Mouse (Mus musculus): ENCODE results near the gene Eva1c. TPM values are rescaled to one million over a fixed set of nuclear protein-coding genes. Genes with fewer than 3 reads are reported as not detected.

The Eva1c gene
- polyA plus RNA-seq, 1 experiment from 2014 or later = 1.3 TPM

DNA sequence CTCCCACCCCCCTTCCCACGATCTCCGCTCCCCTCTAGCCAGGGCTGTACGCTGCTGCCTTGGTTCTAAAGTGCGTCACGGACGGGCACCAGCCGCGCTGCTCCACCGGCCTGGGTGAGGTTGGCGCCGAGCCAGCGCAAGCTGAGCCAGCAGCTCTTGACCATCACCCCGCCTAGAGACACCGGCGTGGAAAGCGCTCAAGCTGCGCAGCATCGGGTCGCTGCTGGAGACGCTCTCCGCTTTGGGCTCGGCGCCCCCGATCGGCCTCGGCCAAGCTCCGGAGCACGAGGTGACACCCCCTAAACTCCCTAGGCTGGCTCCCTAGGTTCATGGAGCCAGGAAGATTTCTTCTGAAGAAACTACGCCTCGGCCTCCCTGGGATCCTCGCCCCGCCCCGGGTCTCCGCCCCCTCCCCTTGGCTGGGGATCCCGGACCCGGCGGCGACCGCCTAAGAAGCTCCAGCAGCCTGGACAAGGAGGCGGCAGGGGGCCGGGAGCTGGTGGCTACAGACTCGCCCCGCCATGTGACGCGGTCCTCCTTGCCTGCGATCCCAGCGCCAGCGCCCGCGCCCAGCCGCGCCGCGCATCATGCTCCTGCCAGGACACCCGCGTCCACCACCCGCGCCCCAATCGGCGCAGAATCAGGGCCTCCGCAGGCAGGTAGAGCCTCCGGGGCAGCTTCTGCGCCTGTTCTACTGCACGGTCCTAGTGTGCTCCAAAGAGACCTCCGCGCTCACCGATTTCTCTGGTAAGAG, 4.3 kb downstream of the Eva1c start:
- ATAC-seq (ENCODE audit: low FRiP score) (peak; percentile 72), DNase-seq (ENCODE audit: low spot score, missing footprints) (peak; percentile 97)
- Histone ChIP-seq H3K4me1 (ENCODE audit: control insufficient read depth, insufficient read depth, low read length) (peaks cover 25% of the 10 kb centered on the region), H3K4me2 (peak overlapping the region; percentile 94), H3K9me3 (ENCODE audit: control insufficient read depth, low read length) (no peaks in the 10 kb centered on the region), H3K9ac (ENCODE audit: low read length) (peak overlapping the region; percentile 62), H3K27me3 (ENCODE audit: control insufficient read depth, insufficient read depth, low read length) (peaks cover 31% of the 10 kb centered on the region), H3K36me3 (ENCODE audit: control insufficient read depth, insufficient read depth, low read length) (no peaks in the 10 kb centered on the region), H3K4me3 (ENCODE audit: low read depth, low read length) (peak overlapping the region; percentile 52), H3K27ac (ENCODE audit: low read depth, low read length) (no peak overlapping the region)
- WGBS = 1% methylated on average over 67 of the region's 67 CpGs

GRCm38 (mm10) chr16:90831676-90832075, 5.2 kb downstream of the Eva1c start:
- 19% methylated on average over 15 of the region's 15 CpGs for WGBS
- Histone ChIP-seq H3K36me3 (ENCODE audit: control insufficient read depth, insufficient read depth, low read length) (no peaks in the 10 kb centered on the region), H3K4me1 (ENCODE audit: control insufficient read depth, insufficient read depth, low read length) (peaks cover 25% of the 10 kb centered on the region), H3K27me3 (ENCODE audit: control insufficient read depth, insufficient read depth, low read length) (peaks cover 31% of the 10 kb centered on the region), H3K4me2 (peak overlapping the region; percentile 94; the same call in 1 of the 2 replicates), H3K27ac (ENCODE audit: low read depth, low read length) (no peak overlapping the region), H3K9me3 (ENCODE audit: control insufficient read depth, low read length) (no peaks in the 10 kb centered on the region), H3K9ac (ENCODE audit: low read length) (no peak overlapping the region), H3K4me3 (ENCODE audit: low read depth, low read length) (peak overlapping the region; percentile 52)
- ATAC-seq (ENCODE audit: low FRiP score) (no peak), DNase-seq (ENCODE audit: low spot score, missing footprints) (peak; percentile 85)

- no peaks in the 10 kb centered on the region for H3K36me3 ChIP-seq (ENCODE audit: control insufficient read depth, insufficient read depth, low read length)
- peaks cover 31% of the 10 kb centered on the region for H3K27me3 ChIP-seq (ENCODE audit: control insufficient read depth, insufficient read depth, low read length)
- H3K4me2 ChIP-seq = no peak overlapping the region
- H3K9me3 ChIP-seq (ENCODE audit: control insufficient read depth, low read length) = no peaks in the 10 kb centered on the region
- no peak overlapping the region for H3K27ac ChIP-seq (ENCODE audit: low read depth, low read length)
- no peak overlapping the region for H3K4me3 ChIP-seq (ENCODE audit: low read depth, low read length)
- WGBS = 53% methylated on average over 6 of the region's 6 CpGs
- H3K9ac ChIP-seq (ENCODE audit: low read length) = no peak overlapping the region
- no peak for ATAC-seq (ENCODE audit: low FRiP score)
- H3K4me1 ChIP-seq (ENCODE audit: control insufficient read depth, insufficient read depth, low read length) = peaks cover 25% of the 10 kb centered on the region
- peak; percentile 83 for DNase-seq (ENCODE audit: low spot score, missing footprints)
Measured at GRCm38 (mm10) chr16:90832495-90832894, 6.0 kb downstream of the Eva1c start.

DNA sequence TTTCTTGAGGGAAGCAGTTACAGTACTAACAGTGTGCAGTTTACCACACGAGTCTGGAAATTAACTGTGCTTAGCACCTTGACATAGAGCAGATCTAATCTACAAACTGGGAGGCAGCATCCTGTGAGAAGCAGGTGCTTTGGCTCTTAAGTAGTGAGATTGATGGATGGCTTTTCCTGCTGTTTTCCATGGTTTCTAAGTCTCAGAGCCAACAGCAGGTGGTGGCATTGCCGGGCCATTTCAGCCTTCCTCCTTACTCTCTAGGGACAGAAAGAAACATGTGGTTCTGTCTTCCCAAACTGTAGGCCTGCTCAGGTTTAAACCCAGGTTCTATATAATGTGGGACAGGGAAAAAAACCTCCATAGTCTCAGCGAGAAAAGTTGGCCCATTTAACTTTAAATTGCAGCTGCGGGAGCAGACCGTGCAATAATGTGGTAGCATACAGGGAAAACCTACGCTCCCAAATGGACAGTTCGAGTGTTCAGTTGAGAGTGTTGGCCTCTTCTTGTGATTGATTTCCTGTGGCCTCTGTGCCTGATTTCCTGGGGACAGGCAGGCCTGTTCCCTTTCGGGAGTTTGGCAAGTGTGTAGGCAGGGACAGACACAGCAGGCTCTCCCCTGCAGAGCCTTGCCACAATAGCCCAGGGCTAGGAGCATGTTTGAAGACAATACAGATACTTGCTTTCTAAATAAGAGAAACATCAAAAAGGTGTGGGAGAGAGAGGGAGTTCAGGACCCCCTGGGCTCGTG, 6.7 kb downstream of the Eva1c start:
- Histone ChIP-seq H3K27ac (ENCODE audit: low read depth, low read length) (no peak overlapping the region), H3K9ac (ENCODE audit: low read length) (no peak overlapping the region), H3K9me3 (ENCODE audit: control insufficient read depth, low read length) (no peaks in the 10 kb centered on the region), H3K4me2 (no peak overlapping the region), H3K4me1 (ENCODE audit: control insufficient read depth, insufficient read depth, low read length) (peaks cover 25% of the 10 kb centered on the region), H3K4me3 (ENCODE audit: low read depth, low read length) (no peak overlapping the region), H3K36me3 (ENCODE audit: control insufficient read depth, insufficient read depth, low read length) (no peaks in the 10 kb centered on the region), H3K27me3 (ENCODE audit: control insufficient read depth, insufficient read depth, low read length) (peaks cover 31% of the 10 kb centered on the region)
- ATAC-seq (ENCODE audit: low FRiP score) (no peak), DNase-seq (ENCODE audit: low spot score, missing footprints) (peak; percentile 89)
- 36% methylated on average over 9 of the region's 9 CpGs for WGBS

GRCm38 (mm10) chr16:90837431-90837830, 10.9 kb downstream of the Eva1c start:
- H3K9ac ChIP-seq (ENCODE audit: low read length) = no peak overlapping the region

DNA sequence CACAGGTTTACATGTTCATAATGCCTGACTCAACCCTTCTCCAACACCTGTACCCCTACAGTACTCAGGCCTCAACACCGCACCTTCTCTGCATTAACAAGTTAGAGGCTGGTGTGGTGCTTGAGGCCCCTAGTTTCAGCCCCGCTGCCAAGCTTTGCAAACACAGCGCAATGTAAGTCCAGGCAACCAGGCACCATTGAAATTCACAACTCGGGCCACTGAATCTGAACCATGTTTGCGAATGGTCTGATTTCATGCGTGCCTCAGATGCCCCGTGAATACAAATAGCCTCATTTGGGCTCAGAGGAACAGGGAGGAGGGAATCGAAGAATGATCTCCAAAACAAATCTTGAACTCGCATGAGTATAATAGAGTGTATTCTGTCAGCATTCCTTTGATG, 15.6 kb downstream of the Eva1c start:
- peaks cover 25% of the 10 kb centered on the region for H3K4me1 ChIP-seq (ENCODE audit: control insufficient read depth, insufficient read depth, low read length)
- H3K4me3 ChIP-seq (ENCODE audit: low read depth, low read length) = no peak overlapping the region
- no peaks in the 10 kb centered on the region for H3K36me3 ChIP-seq (ENCODE audit: control insufficient read depth, insufficient read depth, low read length)
- peak; percentile 77 for ATAC-seq (ENCODE audit: low FRiP score)
- no peaks in the 10 kb centered on the region for H3K9me3 ChIP-seq (ENCODE audit: control insufficient read depth, low read length)
- 39% methylated on average over 9 of the region's 9 CpGs for WGBS
- H3K4me2 ChIP-seq = peak overlapping the region; percentile 15; the same call in 1 of the 2 replicates
- peak overlapping the region; percentile 58 for H3K27ac ChIP-seq (ENCODE audit: low read depth, low read length)
- H3K9ac ChIP-seq (ENCODE audit: low read length) = no peak overlapping the region
- no peaks in the 10 kb centered on the region for H3K27me3 ChIP-seq (ENCODE audit: control insufficient read depth, insufficient read depth, low read length)
- peak; percentile 85 for DNase-seq (ENCODE audit: low spot score, missing footprints)

More at GRCm38 (mm10) chr16:90837431-90837830, 10.9 kb downstream of the Eva1c start:
- WGBS = 74% methylated on average over 8 of the region's 8 CpGs
- Histone ChIP-seq H3K4me3 (ENCODE audit: low read depth, low read length) (no peak overlapping the region), H3K36me3 (ENCODE audit: control insufficient read depth, insufficient read depth, low read length) (no peaks in the 10 kb centered on the region), H3K4me1 (ENCODE audit: control insufficient read depth, insufficient read depth, low read length) (peaks cover 29% of the 10 kb centered on the region), H3K27me3 (ENCODE audit: control insufficient read depth, insufficient read depth, low read length) (peaks cover 3% of the 10 kb centered on the region; the same call in 1 of the 2 replicates), H3K4me2 (no peak overlapping the region), H3K9me3 (ENCODE audit: control insufficient read depth, low read length) (no peaks in the 10 kb centered on the region), H3K27ac (ENCODE audit: low read depth, low read length) (no peak overlapping the region)
- DNase-seq (ENCODE audit: low spot score, missing footprints) (no peak), ATAC-seq (ENCODE audit: low FRiP score) (no peak)

- H3K4me3 ChIP-seq (ENCODE audit: low read depth, low read length) = no peak overlapping the region
- peaks cover 25% of the 10 kb centered on the region for H3K4me1 ChIP-seq (ENCODE audit: control insufficient read depth, insufficient read depth, low read length)
- H3K27me3 ChIP-seq (ENCODE audit: control insufficient read depth, insufficient read depth, low read length) = no peaks in the 10 kb centered on the region
- no peak overlapping the region; the same call in 1 of the 2 replicates for H3K27ac ChIP-seq (ENCODE audit: low read depth, low read length)
- no peaks in the 10 kb centered on the region for H3K36me3 ChIP-seq (ENCODE audit: control insufficient read depth, insufficient read depth, low read length)
- DNase-seq (ENCODE audit: low spot score, missing footprints) (no peak), ATAC-seq (ENCODE audit: low FRiP score) (no peak)
- H3K4me2 ChIP-seq = no peak overlapping the region
- H3K9me3 ChIP-seq (ENCODE audit: control insufficient read depth, low read length) = no peaks in the 10 kb centered on the region
- 80% methylated on average over 6 of the region's 6 CpGs for WGBS
- H3K9ac ChIP-seq (ENCODE audit: low read length) = no peak overlapping the region
Measured at GRCm38 (mm10) chr16:90845038-90845437, 18.5 kb downstream of the Eva1c start.

DNA sequence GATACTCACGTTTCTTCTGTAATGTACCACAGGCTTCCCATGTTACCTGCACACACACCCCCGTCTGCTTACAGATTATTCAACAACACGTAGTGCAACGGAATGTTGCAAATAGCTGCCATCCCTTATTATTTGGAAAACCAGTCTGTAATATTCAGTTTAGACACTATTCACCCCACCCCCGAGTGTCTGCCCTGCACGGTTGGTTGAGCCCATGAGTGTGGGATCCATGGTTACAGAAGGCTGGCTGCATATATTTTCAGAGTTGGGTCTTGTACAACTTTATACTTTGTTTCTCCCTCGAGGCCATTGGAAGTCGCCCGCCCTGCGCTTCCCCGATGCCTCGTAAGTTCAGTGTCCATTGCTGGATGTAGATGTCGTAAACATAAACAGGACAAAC, 19.1 kb downstream of the Eva1c start:
- Histone ChIP-seq H3K4me3 (ENCODE audit: low read depth, low read length) (no peak overlapping the region), H3K4me1 (ENCODE audit: control insufficient read depth, insufficient read depth, low read length) (peaks cover 25% of the 10 kb centered on the region), H3K27ac (ENCODE audit: low read depth, low read length) (no peak overlapping the region; the same call in 1 of the 2 replicates), H3K4me2 (no peak overlapping the region), H3K9ac (ENCODE audit: low read length) (no peak overlapping the region), H3K27me3 (ENCODE audit: control insufficient read depth, insufficient read depth, low read length) (no peaks in the 10 kb centered on the region), H3K9me3 (ENCODE audit: control insufficient read depth, low read length) (no peaks in the 10 kb centered on the region), H3K36me3 (ENCODE audit: control insufficient read depth, insufficient read depth, low read length) (no peaks in the 10 kb centered on the region)
- 70% methylated on average over 13 of the region's 13 CpGs for WGBS
- DNase-seq (ENCODE audit: low spot score, missing footprints) (no peak), ATAC-seq (ENCODE audit: low FRiP score) (no peak)

DNA sequence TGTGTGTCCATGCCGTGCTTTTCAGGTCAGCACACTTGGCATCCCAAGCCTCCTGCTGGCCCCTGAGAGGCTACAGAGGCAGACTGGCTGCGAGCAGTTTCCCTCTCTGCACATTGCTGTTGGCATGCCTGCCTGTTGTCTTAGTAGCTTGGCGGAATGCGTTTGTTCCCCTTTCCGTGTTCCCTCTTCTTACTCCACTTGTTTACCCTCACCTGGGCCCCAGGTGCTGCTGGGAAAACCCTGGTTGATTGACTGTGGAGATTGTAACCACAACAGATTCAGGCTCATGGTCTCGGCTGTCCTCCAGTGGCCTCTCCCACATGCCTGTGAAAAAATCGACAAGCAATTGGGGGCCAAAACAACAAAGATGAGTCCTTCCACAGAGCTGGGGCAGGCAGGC, 22.2 kb downstream of the Eva1c start:
- no peaks in the 10 kb centered on the region for H3K9me3 ChIP-seq (ENCODE audit: control insufficient read depth, low read length)
- no peak for DNase-seq (ENCODE audit: low spot score, missing footprints)
- no peaks in the 10 kb centered on the region for H3K27me3 ChIP-seq (ENCODE audit: control insufficient read depth, insufficient read depth, low read length)
- H3K4me3 ChIP-seq (ENCODE audit: low read depth, low read length) = no peak overlapping the region
- no peaks in the 10 kb centered on the region for H3K36me3 ChIP-seq (ENCODE audit: control insufficient read depth, insufficient read depth, low read length)
- H3K9ac ChIP-seq (ENCODE audit: low read length) = no peak overlapping the region
- no peak overlapping the region for H3K27ac ChIP-seq (ENCODE audit: low read depth, low read length)
- WGBS = 82% methylated on average over 7 of the region's 7 CpGs
- H3K4me1 ChIP-seq (ENCODE audit: control insufficient read depth, insufficient read depth, low read length) = peaks cover 5% of the 10 kb centered on the region
- no peak for ATAC-seq (ENCODE audit: low FRiP score)
- no peak overlapping the region for H3K4me2 ChIP-seq
